9 mouse cellular contexts compared by ENCODE assay signal in genomic region chr16:31638393-31638792, GRCm38 (mm10). TPM values are rescaled to one million over a fixed set of nuclear protein-coding genes. Genes with fewer than 3 reads are reported as not detected.
DNase-seq lines count a peak whose midpoint lies in the region; ATAC-seq and TF ChIP-seq lines count a peak whose summit lies in the region.
"Had no signal": no experiment of that assay in that cellular context is flagged by ENCODE, and none has a peak within 500 bp of the region (broad histone marks: within the 10 kb centered on the region; RNA-seq: fewer than 3 reads in every experiment).

No protein-coding gene starts in this region.

- H3K27me3 ChIP-seq in heart, embryonic 12.5 days (replicated peaks), result no peaks in the 10 kb centered on the region
- H3K27me3 ChIP-seq: stomach, embryonic 15.5 days had no signal

- no peaks in the 10 kb centered on the region for H3K36me3 ChIP-seq in heart, embryonic 12.5 days
- H3K36me3 ChIP-seq: stomach, embryonic 15.5 days had no signal

- 0 out of 2 replicates have a peak overlapping the region, but pooled peaks have one; percentile 17 for H3K27ac ChIP-seq in heart, embryonic 12.5 days (ENCODE audit: poor library complexity, severe bottlenecking)
- H3K27ac ChIP-seq: stomach, embryonic 15.5 days had no signal

- peak; percentile 25 for DNase-seq in gastrocnemius, postnatal 10 days
- DNase-seq in gastrocnemius, adult 18-20 months (ENCODE audit: low spot score), result no peak
- DNase-seq in 3T3-L1 (ENCODE audit: low read depth, low spot score), result peak; percentile 94
- peak; percentile 13 for DNase-seq in lung, adult 2 months
- no peak for DNase-seq in left cerebral cortex, adult 11 months (ENCODE audit: low spot score)
- DNase-seq in spleen, adult 18-20 months, result no peak
- DNase-seq in spleen, postnatal 14 days (ENCODE audit: low spot score in 2 of 2), result no peak

- 45% methylated on average over 7 of the region's 7 CpGs for WGBS in heart, embryonic 12.5 days
- 54% methylated on average over 7 of the region's 7 CpGs for WGBS in lung, adult 2 months

- no peak overlapping the region for H3K9ac ChIP-seq in heart, embryonic 12.5 days
- H3K9ac ChIP-seq: stomach, embryonic 15.5 days had no signal

- H3K9me3 ChIP-seq in heart, embryonic 12.5 days (replicated peaks), result no peaks in the 10 kb centered on the region
- H3K9me3 ChIP-seq: stomach, embryonic 15.5 days had no signal

- H3K4me3 ChIP-seq in heart, embryonic 12.5 days, result no peak overlapping the region
- H3K4me3 ChIP-seq in lung, adult 2 months (replicated peaks; ENCODE audit: extremely low read depth, low read depth, low read length), result no peak overlapping the region
- H3K4me3 ChIP-seq: stomach, embryonic 15.5 days had no signal

- 0 out of 2 replicates have a peak, but pooled peaks cover 6% of the 10 kb centered on the region for H3K4me1 ChIP-seq in heart, embryonic 12.5 days (replicated peaks)
- no peaks in the 10 kb centered on the region for H3K4me1 ChIP-seq in lung, adult 2 months (ENCODE audit: control insufficient read depth, insufficient read depth, low read length)
- H3K4me1 ChIP-seq: stomach, embryonic 15.5 days had no signal

- peak overlapping the region; percentile 22; the same call in 1 of the 2 replicates for H3K4me2 ChIP-seq in heart, embryonic 12.5 days
- H3K4me2 ChIP-seq: stomach, embryonic 15.5 days had no signal

- no peak for TF ChIP-seq POLR2A in lung, adult 2 months (IDR thresholded peaks at IDR 0.05; ENCODE audit: borderline replicate concordance, extremely low read depth, low read depth, low read length)

- ATAC-seq in heart, embryonic 12.5 days (ENCODE audit: insufficient number of reproducible peaks, low FRiP score), result no peak

- no peak for TF ChIP-seq CTCF in lung, adult 2 months (IDR thresholded peaks at IDR 0.05; ENCODE audit: insufficient read depth, low read length)

RNA-seq across cellular contexts. Expression of gene Dlg1, which starts 24.9 kb away (rescaled TPM):
- total RNA-seq in gastrocnemius, postnatal 10 days (2021), result 10 to 100 TPM; 33.1 to 39.4 TPM
- total RNA-seq in gastrocnemius, adult 18-20 months (2021), result 10 to 100 TPM; 59.5 to 60.6 TPM
- 21.9 and 24.4 TPM in 2 replicates for polyA plus RNA-seq in heart, embryonic 12.5 days (2016; fragmentation: Nextera tagmentation; extraction: Ambion mirVana)
- 14.0 and 22.0 TPM in 2 replicates for polyA plus RNA-seq in lung, adult 2 months (2012; rRNA removed)

Comparison
In these comparisons a context has a peak if more than half of its experiments do, and no peak if none do; other contexts are left out.
1. DNase-seq: peak in gastrocnemius, postnatal 10 days (single experiment), 3T3-L1 (single experiment) and lung, adult 2 months (single experiment); none in gastrocnemius, adult 18-20 months (single experiment), left cerebral cortex, adult 11 months (single experiment), spleen, adult 18-20 months (0 of 2) and spleen, postnatal 14 days (0 of 2).